Mouse (Mus musculus): ENCODE measurements around the gene Actl11. TPM values are rescaled to one million over a fixed set of nuclear protein-coding genes. Genes with fewer than 3 reads are reported as not detected.

The Actl11 gene
- polyA plus RNA-seq, 1 experiment = not detected

DNA sequence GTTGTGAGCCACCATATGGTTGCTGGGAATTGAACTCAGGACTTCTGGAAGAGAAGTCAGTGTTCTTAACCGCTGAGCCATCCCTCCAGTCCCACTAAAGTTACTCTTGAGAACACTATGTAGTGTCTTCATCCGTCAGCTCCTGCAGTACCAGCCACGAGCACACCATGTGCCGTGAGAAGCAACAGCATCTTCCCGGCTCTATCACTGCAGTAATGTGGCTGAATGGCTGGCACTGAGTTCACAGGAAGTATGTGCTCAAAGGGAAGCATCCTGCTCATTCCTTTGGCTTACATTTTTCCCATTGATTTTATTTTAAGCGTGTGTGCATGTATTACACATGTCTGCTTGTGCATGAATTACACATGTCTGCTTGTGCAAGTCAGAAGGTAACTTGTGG is 39.2 kb downstream of the Actl11 start:
- Histone ChIP-seq H3K4me1 (ENCODE audit: control insufficient read depth, insufficient read depth, low read length) (no peaks in the 10 kb centered on the region), H3K27ac (ENCODE audit: insufficient read depth, low read length) (no peak overlapping the region), H3K4me3 (replicated peaks; ENCODE audit: insufficient read depth, low read depth, low read length) (no peak overlapping the region), H3K27me3 (ENCODE audit: control insufficient read depth, insufficient read depth, low read length) (no peaks in the 10 kb centered on the region)
- no peak for DNase-seq
- WGBS = 84% methylated on average over 6 of the region's 6 CpGs
- no peak for TF ChIP-seq CTCF (IDR thresholded peaks at IDR 0.05; ENCODE audit: borderline replicate concordance, insufficient read depth, low read depth, low read length)
- TF ChIP-seq POLR2A (IDR thresholded peaks at IDR 0.05; ENCODE audit: borderline replicate concordance, insufficient read depth, low read length) = no peak

- Histone ChIP-seq H3K4me1 (ENCODE audit: control insufficient read depth, insufficient read depth, low read length) (no peaks in the 10 kb centered on the region), H3K27ac (ENCODE audit: insufficient read depth, low read length) (no peak overlapping the region), H3K27me3 (ENCODE audit: control insufficient read depth, insufficient read depth, low read length) (no peaks in the 10 kb centered on the region), H3K4me3 (replicated peaks; ENCODE audit: insufficient read depth, low read depth, low read length) (no peak overlapping the region)
- WGBS = 95% methylated on average over 7 of the region's 7 CpGs
- TF ChIP-seq CTCF (IDR thresholded peaks at IDR 0.05; ENCODE audit: borderline replicate concordance, insufficient read depth, low read depth, low read length) (no peak), POLR2A (IDR thresholded peaks at IDR 0.05; ENCODE audit: borderline replicate concordance, insufficient read depth, low read length) (no peak)
- DNase-seq = no peak
Measured at GRCm38 (mm10) chr9:107968531-107968930, 40.3 kb downstream of the Actl11 start.

DNA sequence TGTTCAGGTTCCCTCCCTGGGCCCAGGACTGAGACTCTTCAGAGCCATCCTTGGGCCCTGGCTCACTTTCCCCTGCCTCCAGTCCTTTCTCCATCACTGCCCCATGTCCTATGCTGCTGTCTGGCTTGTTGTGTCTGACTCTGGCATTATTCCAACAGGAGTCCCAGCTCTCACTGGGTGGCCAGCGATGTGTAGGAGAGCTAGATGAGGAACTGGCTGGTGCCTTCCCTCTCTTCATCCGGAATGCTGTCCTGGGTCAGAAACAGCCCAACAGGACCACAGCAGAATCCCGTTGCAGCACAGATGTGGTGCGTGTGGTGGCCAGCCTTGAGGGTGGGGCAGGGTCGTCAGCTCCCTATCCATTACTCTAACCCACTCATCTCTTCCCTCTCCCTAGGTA is 42.0 kb downstream of the Actl11 start:
- H3K27me3 ChIP-seq (ENCODE audit: control insufficient read depth, insufficient read depth, low read length) = no peaks in the 10 kb centered on the region
- WGBS = 75% methylated on average over 5 of the region's 5 CpGs
- DNase-seq = no peak
- TF ChIP-seq POLR2A (IDR thresholded peaks at IDR 0.05; ENCODE audit: borderline replicate concordance, insufficient read depth, low read length) = no peak
- no peak for TF ChIP-seq CTCF (IDR thresholded peaks at IDR 0.05; ENCODE audit: borderline replicate concordance, insufficient read depth, low read depth, low read length)
- H3K4me1 ChIP-seq (ENCODE audit: control insufficient read depth, insufficient read depth, low read length) = no peaks in the 10 kb centered on the region
- no peak overlapping the region for H3K4me3 ChIP-seq (replicated peaks; ENCODE audit: insufficient read depth, low read depth, low read length)
- no peak overlapping the region for H3K27ac ChIP-seq (ENCODE audit: insufficient read depth, low read length)

- DNase-seq = no peak
- no peak for TF ChIP-seq POLR2A (IDR thresholded peaks at IDR 0.05; ENCODE audit: borderline replicate concordance, insufficient read depth, low read length)
- no peak for TF ChIP-seq CTCF (IDR thresholded peaks at IDR 0.05; ENCODE audit: borderline replicate concordance, insufficient read depth, low read depth, low read length)
- Histone ChIP-seq H3K4me3 (replicated peaks; ENCODE audit: insufficient read depth, low read depth, low read length) (no peak overlapping the region), H3K27ac (ENCODE audit: insufficient read depth, low read length) (no peak overlapping the region), H3K4me1 (ENCODE audit: control insufficient read depth, insufficient read depth, low read length) (no peaks in the 10 kb centered on the region), H3K27me3 (ENCODE audit: control insufficient read depth, insufficient read depth, low read length) (no peaks in the 10 kb centered on the region)
- WGBS = 67% methylated on average over 8 of the region's 8 CpGs
Measured at GRCm38 (mm10) chr9:107971690-107972541, 43.6 kb downstream of the Actl11 start.

- H3K4me3 ChIP-seq (replicated peaks; ENCODE audit: insufficient read depth, low read depth, low read length) = no peak overlapping the region
- no peaks in the 10 kb centered on the region for H3K4me1 ChIP-seq (ENCODE audit: control insufficient read depth, insufficient read depth, low read length)
- TF ChIP-seq POLR2A (IDR thresholded peaks at IDR 0.05; ENCODE audit: borderline replicate concordance, insufficient read depth, low read length) = no peak
- TF ChIP-seq CTCF (IDR thresholded peaks at IDR 0.05; ENCODE audit: borderline replicate concordance, insufficient read depth, low read depth, low read length) = no peak
- 81% methylated on average over 10 of the region's 10 CpGs for WGBS
- H3K27me3 ChIP-seq (ENCODE audit: control insufficient read depth, insufficient read depth, low read length) = no peaks in the 10 kb centered on the region
- H3K27ac ChIP-seq (ENCODE audit: insufficient read depth, low read length) = no peak overlapping the region
- no peak for DNase-seq
Measured at GRCm38 (mm10) chr9:107974491-107975171, 46.4 kb downstream of the Actl11 start.

GRCm38 (mm10) chr9:107975399-107976386 is 47.4 kb downstream of the Actl11 start, which contains the start of gene Uba7:
Gene Uba7, plus strand, starts transcription at chr9:107975505.
- no peaks in the 10 kb centered on the region for H3K27me3 ChIP-seq (ENCODE audit: control insufficient read depth, insufficient read depth, low read length)
- no peak within 1 kb of the TSS for H3K27ac ChIP-seq (ENCODE audit: insufficient read depth, low read length)
- no peak for DNase-seq
- no peaks in the 10 kb centered on the region for H3K4me1 ChIP-seq (ENCODE audit: control insufficient read depth, insufficient read depth, low read length)
- no peak for TF ChIP-seq CTCF (IDR thresholded peaks at IDR 0.05; ENCODE audit: borderline replicate concordance, insufficient read depth, low read depth, low read length)
- no peak for TF ChIP-seq POLR2A (IDR thresholded peaks at IDR 0.05; ENCODE audit: borderline replicate concordance, insufficient read depth, low read length)
- no peak within 1 kb of the TSS for H3K4me3 ChIP-seq (replicated peaks; ENCODE audit: insufficient read depth, low read depth, low read length)
- WGBS = 76% methylated on average over 12 of the region's 12 CpGs

DNA sequence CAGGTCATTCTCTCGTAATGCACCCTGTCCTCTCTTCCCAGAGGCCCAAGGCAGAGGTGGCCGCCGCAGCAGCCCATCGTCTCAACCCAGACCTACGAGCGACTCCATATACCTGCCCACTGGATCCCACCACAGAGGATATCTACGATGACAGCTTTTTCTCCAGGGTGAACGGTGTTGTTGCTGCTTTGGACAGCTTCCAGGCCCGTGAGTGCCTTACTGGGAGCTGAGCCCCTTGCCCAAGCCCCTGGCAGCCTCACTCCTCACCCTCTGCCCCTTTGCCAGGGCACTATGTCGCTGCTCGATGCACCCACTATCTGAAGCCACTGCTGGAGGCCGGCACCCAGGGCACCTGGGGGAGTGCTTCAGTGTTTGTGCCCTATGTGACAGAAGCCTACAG is 50.5 kb downstream of the Actl11 start:
- 0 out of 2 replicates have a peak, but pooled peaks cover 3% of the 10 kb centered on the region for H3K4me1 ChIP-seq (ENCODE audit: control insufficient read depth, insufficient read depth, low read length)
- no peak overlapping the region for H3K27ac ChIP-seq (ENCODE audit: insufficient read depth, low read length)
- H3K4me3 ChIP-seq (replicated peaks; ENCODE audit: insufficient read depth, low read depth, low read length) = no peak overlapping the region
- no peak for TF ChIP-seq CTCF (IDR thresholded peaks at IDR 0.05; ENCODE audit: borderline replicate concordance, insufficient read depth, low read depth, low read length)
- no peak for TF ChIP-seq POLR2A (IDR thresholded peaks at IDR 0.05; ENCODE audit: borderline replicate concordance, insufficient read depth, low read length)
- 70% methylated on average over 12 of the region's 12 CpGs for WGBS
- H3K27me3 ChIP-seq (ENCODE audit: control insufficient read depth, insufficient read depth, low read length) = no peaks in the 10 kb centered on the region
- DNase-seq = peak in 1 of 2 experiments; percentile 7

Other genes with a start within 250 kb of the Actl11 start
- 0.15 and 0.36 TPM in 2 replicates for gene Gnat1, start 248.8 kb upstream of the Actl11 start, polyA plus RNA-seq (2012; rRNA removed)
- gene Sema3f, start 218.0 kb upstream of the Actl11 start, polyA plus RNA-seq (2012; rRNA removed) = 30.4 and 31.8 TPM in 2 replicates
- 126 and 129 TPM in 2 replicates for gene Rbm5, start 157.5 kb upstream of the Actl11 start, polyA plus RNA-seq (2012; rRNA removed)
- 64.5 and 66.4 TPM in 2 replicates for gene Rbm6, start 55.2 kb upstream of the Actl11 start, polyA plus RNA-seq (2012; rRNA removed)
- 32.4 and 34.4 TPM in 2 replicates for gene Mon1a, start 40.3 kb upstream of the Actl11 start, polyA plus RNA-seq (2012; rRNA removed)
- gene Mst1r, start 21.6 kb upstream of the Actl11 start, polyA plus RNA-seq (2012; rRNA removed) = 0.71 and 1.0 TPM in 2 replicates
- 20.2 and 25.1 TPM in 2 replicates for gene Camkv, start 7.2 kb downstream of the Actl11 start, polyA plus RNA-seq (2012; rRNA removed)
- 1.5 and 2.2 TPM in 2 replicates for gene Traip, start 21.7 kb downstream of the Actl11 start, polyA plus RNA-seq (2012; rRNA removed)
- 8.0 and 10.0 TPM in 2 replicates for gene Uba7, start 47.0 kb downstream of the Actl11 start, polyA plus RNA-seq (2012; rRNA removed)
- gene Gm20661, start 54.6 kb downstream of the Actl11 start, polyA plus RNA-seq (2012; rRNA removed) = 0.20 and 0.38 TPM in 2 replicates
- 4.1 and 5.7 TPM in 2 replicates for gene Inka1, start 57.4 kb downstream of the Actl11 start, polyA plus RNA-seq (2012; rRNA removed)
- gene Cdhr4, start 64.0 kb downstream of the Actl11 start, polyA plus RNA-seq (2012; rRNA removed) = 2.2 and 4.1 TPM in 2 replicates
- 6.3 and 6.9 TPM in 2 replicates for gene Gm20662, start 67.9 kb downstream of the Actl11 start, polyA plus RNA-seq (2012; rRNA removed)
- 191 and 245 TPM in 2 replicates for gene Ip6k1, start 74.0 kb downstream of the Actl11 start, polyA plus RNA-seq (2012; rRNA removed)
- gene Gmppb, start 120.8 kb downstream of the Actl11 start, polyA plus RNA-seq (2012; rRNA removed) = 16.5 and 28.7 TPM in 2 replicates
- gene Amigo3, start 124.7 kb downstream of the Actl11 start, polyA plus RNA-seq (2012; rRNA removed) = 2.7 TPM in 2 replicates
- gene Mst1, start 152.0 kb downstream of the Actl11 start, polyA plus RNA-seq (2012; rRNA removed) = 0.13 TPM in 1 of 2 replicates, not detected in the other
- 184 and 213 TPM in 2 replicates for gene Rnf123, start 154.9 kb downstream of the Actl11 start, polyA plus RNA-seq (2012; rRNA removed)
- 69.6 and 83.5 TPM in 2 replicates for gene Apeh, start 166.1 kb downstream of the Actl11 start, polyA plus RNA-seq (2012; rRNA removed)